Mouse (Mus musculus) left cerebral cortex, adult 11 months (tissue): Measurements from ENCODE around the gene Vps33a.
"Not testable (repeated sequence)": the region's sequence is repeated elsewhere in the genome, so short reads cannot be mapped to it uniquely, and the experiment has no call there.

ENCODE experiments used
- DNase-seq: peaks from one replicate; pipeline ENCODE4 v3.0.0; 2022; ENCODE audit warnings: low spot score

The Vps33a gene

GRCm38 (mm10) chr5:123524393-123524750, 48.5 kb downstream of the Vps33a start:
- no peak for DNase-seq

GRCm38 (mm10) chr5:123523692-123524392, 49.0 kb downstream of the Vps33a start, which contains the start of gene Diablo:
Gene Diablo, minus strand, starts transcription at chr5:123524176.
- peak; percentile 96 for DNase-seq

DNA sequence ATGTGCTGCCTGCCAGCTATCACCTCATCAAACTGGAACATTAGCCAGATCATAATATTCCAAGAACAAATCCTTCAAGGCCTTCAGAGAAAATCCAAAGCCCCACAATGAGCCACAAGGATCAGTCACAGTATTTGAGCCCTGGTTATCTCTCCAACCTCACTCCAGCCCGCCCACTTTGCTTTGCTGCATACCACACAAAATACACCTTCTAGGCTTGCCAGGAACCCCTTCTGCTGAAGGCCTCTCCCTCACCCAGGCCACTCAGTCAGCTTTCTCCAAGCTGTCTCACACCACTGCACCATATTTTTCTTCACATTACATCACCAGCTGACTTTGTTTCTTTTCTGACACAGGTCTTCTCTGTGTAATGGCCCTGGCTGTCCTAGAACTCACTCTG, 50.7 kb downstream of the Vps33a start:
- no peak for DNase-seq

DNA sequence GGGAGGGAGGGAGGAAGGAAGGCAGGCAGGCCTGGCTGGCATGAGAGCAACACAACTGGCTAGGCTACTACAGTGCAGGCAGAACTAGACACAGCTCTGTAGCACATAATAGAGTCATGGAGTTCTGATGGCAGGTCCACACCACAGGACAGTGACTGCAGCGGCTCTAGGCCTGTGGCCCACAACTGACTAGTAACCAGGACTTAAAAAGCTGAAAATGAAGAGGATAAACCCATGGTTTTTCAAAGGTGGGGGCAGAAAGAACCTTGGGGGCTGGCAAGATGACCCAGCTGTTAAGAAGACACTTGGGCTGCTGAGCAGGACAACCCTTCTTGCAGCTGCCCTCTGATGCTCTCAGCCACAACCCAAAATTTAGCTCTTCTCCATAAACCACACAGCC, 51.2 kb downstream of the Vps33a start:
- no peak for DNase-seq

- no peak for DNase-seq
These were observed 52.2 kb downstream of the Vps33a start for GRCm38 (mm10) chr5:123520666-123521065.

GRCm38 (mm10) chr5:123514871-123515270, 58.0 kb downstream of the Vps33a start:
- DNase-seq, result no peak

DNA sequence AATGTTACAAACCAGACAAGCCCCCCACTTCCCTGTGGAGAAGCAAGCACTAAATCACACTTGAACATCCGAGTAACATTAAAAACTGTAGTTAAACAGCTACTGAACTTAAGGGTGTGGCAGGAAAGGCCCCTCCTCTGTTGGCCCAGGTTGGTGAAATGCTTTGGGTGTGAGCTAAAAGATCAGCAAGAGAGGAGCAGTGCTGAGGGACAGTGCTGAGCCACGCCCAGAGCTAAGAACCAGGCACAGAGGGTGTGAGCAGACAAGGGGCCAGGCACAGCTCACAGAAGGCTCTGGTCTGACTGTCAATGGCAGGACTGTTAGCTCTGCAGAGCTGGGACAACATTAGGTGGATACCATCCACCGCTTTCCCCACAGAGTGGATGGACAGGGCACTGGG, 60.7 kb downstream of the Vps33a start:
- no peak for DNase-seq

GRCm38 (mm10) chr5:123511426-123511825, 61.4 kb downstream of the Vps33a start:
- DNase-seq, result not testable (repeated sequence)

- no peak for DNase-seq
These were observed 62.7 kb downstream of the Vps33a start, which contains the start of gene B3gnt4 for GRCm38 (mm10) chr5:123510160-123510559. Gene B3gnt4, plus strand, starts transcription at chr5:123510460.

- no peak for DNase-seq
These were observed 63.9 kb downstream of the Vps33a start for GRCm38 (mm10) chr5:123508921-123509320.

DNA sequence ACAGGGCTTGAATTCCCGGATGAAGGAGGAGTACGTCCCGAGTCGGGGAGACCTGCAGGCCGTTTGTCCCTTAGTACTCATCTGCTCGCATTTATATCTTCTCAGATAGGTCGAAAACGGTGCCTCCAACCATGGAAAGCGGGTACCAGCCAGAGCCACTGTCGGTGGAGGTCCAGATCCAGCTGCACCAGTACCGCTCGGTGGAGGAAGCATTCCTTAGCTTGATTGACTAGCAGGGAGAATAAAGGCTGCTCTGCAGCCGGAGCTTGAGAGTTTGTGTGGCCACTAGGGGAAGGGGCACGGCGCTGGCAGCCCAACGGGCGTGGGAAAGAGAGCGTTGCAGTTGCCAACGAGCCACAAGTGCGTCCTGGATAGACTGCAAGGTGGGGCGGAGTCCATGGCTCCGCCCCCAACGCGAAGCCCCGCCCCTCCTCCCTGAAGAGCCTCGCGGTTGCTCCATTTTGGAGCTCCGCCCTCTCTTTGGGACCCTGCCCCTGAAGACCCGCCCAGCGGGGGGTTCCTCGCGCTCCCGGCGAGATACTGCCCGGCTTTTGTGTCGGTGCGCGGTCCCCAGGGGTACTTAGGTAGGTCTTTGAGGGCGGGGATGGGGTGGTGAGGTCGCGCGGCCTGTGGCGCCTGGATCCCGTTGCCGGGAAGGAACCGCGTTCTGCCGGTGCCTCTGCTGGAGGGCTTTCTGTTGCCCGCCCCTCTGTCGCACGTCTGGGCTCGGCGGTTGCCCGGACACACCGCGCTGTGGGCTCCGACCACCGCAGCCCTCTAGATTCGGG, 64.7 kb downstream of the Vps33a start:
- DNase-seq, result peak; percentile 66

GRCm38 (mm10) chr5:123501973-123502372, 70.9 kb downstream of the Vps33a start:
- no peak for DNase-seq

- no peak for DNase-seq
These were observed 73.1 kb downstream of the Vps33a start for GRCm38 (mm10) chr5:123499717-123500116.

DNA sequence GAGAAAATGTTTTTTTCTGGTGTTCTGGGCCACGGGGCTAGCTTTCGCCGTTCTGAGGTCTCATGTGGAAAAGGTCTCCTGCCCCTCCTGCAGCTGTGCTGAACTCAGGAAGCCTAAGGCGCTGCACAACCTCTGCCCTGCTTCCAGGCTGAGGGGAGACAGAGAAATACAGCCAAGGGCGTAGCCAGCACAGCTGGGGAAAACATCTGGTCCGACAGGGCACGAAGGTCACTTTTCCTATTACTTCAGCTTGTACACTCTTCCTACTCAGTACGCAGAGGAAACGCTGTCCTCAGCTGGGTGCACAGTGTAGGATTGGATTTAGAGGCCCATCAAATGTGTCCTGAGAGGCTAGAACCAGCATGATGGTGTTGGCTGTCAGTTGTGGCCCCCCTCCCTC, 82.9 kb downstream of the Vps33a start:
- DNase-seq, result no peak

DNA sequence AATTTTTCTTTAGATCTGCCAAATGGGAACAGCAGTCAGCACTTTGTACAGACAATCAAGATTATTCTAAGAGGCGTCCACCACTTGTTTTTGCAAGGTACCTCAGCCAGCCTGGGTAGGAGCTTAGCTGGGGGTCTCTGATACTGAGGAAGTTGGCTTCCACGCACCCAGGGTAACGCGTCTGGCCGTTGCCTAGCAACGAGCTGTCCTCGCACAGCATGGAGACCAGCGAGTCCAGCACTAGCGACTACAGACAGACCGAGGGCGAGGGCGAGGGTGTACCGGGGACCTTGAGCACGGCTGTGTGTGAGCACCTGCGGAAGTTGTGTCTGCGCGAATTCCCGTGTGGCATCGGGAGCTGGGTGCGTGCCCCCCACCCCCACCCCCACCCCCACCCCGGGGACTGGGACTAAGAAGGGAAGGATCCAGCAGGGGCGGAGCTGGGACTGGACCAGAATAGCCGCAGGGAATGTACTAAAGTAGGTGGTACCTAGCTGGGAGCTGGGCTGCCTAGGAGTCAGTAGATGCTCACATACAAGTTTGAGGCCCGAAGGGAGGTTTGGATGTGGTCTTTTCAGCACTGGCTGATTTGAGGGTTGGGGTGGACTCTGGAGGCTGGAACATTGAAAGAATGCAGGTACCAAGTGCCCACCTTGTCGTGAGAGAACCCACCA, 83.6 kb downstream of the Vps33a start, which contains the start of the genes Lrrc43 and Il31:
Gene Lrrc43 (plus strand): TSS at position 194 of the 674 bp plus-strand sequence.
Gene Il31 (minus strand): TSS at position 378 of the 674 bp plus-strand sequence.
- DNase-seq, result no peak

DNA sequence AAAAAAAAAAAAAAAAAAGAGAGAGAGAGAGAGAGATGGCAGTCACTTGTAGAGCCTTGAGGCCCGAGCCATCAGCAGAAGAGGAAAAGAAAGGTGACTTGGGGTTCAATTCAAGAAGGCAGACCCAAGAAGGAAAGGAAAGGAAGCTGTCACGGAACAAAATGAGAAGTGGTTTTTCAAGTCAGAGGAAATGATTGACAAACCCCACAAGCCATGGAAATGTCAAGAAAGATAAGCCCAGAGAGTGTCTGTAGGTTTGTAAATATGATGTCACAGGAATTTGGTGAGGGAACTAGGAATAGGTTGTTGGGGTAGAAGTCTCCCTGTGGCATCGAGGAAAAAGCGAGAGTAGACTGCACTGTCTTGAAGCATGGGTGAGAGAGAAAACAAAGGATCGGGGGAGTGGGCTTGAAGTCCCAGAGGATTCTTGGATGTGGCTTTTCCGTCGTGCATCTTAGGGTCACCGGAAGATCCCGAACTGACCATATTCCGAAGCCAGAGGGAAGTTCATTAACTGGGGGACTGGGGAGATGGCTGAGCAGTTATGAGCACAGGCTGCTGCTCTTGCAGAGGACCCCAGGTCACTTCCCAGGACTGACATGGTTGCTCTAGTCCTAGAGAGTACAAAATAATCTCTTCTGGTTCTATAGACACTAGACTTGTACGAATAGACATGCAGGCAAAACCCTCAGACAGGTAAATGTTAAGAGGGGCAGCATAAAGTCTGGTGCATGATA, 85.0 kb downstream of the Vps33a start:
- no peak for DNase-seq
